9 mouse cellular contexts compared by ENCODE assay signal in genomic region chr7:126082286-126082741, GRCm38 (mm10). TPM values are rescaled to one million over a fixed set of nuclear protein-coding genes. Genes with fewer than 3 reads are reported as not detected.
DNase-seq lines count a peak whose midpoint lies in the region; ATAC-seq lines count a peak whose summit lies in the region.
"Had no signal": no experiment of that assay in that cellular context is flagged by ENCODE, and none has a peak within 500 bp of the region (broad histone marks: within the 10 kb centered on the region; RNA-seq: fewer than 3 reads in every experiment).

Gene Gsg1l (minus strand): TSS chr7:126082411.

- H3K27ac ChIP-seq in forebrain, embryonic 15.5 days (replicated peaks), result peak within 1 kb of the TSS; percentile 25; the same call in 1 of the 2 replicates
- H3K27ac ChIP-seq in intestine, embryonic 16.5 days (ENCODE audit: low read length), result no peak within 1 kb of the TSS
- no peak within 1 kb of the TSS for H3K27ac ChIP-seq in midbrain, embryonic 13.5 days
- H3K27ac ChIP-seq: macrophage had no signal

- H3K36me3 ChIP-seq in forebrain, embryonic 15.5 days, result no peaks in the 10 kb centered on the region
- H3K36me3 ChIP-seq in intestine, embryonic 16.5 days (ENCODE audit: control insufficient read depth, insufficient read depth, low read length), result no peaks in the 10 kb centered on the region
- H3K36me3 ChIP-seq in midbrain, embryonic 13.5 days, result no peaks in the 10 kb centered on the region

- H3K4me2 ChIP-seq in forebrain, embryonic 15.5 days (replicated peaks), result peak within 1 kb of the TSS; percentile 95
- H3K4me2 ChIP-seq in intestine, embryonic 16.5 days (ENCODE audit: low read depth, low read length), result peak within 1 kb of the TSS; percentile 96
- H3K4me2 ChIP-seq in midbrain, embryonic 13.5 days (replicated peaks), result peak within 1 kb of the TSS; percentile 95

- ATAC-seq in forebrain, embryonic 15.5 days (replicated peaks), result peak; percentile 53; the same call in 1 of the 2 replicates
- no peak for ATAC-seq in intestine, embryonic 16.5 days
- peak; percentile 59 for ATAC-seq in midbrain, embryonic 13.5 days
- ATAC-seq in megakaryocyte progenitor cell, adult 5-6 weeks (replicated peaks; ENCODE audit: poor library complexity), result no peak

- peaks cover 55% of the 10 kb centered on the region for H3K27me3 ChIP-seq in forebrain, embryonic 15.5 days
- peaks cover 36% of the 10 kb centered on the region for H3K27me3 ChIP-seq in intestine, embryonic 16.5 days (replicated peaks; ENCODE audit: control insufficient read depth, insufficient read depth, low read length)
- peaks cover 72% of the 10 kb centered on the region for H3K27me3 ChIP-seq in midbrain, embryonic 13.5 days

- peak within 1 kb of the TSS; percentile 60 for H3K9ac ChIP-seq in forebrain, embryonic 15.5 days (replicated peaks)
- peak within 1 kb of the TSS; percentile 44 for H3K9ac ChIP-seq in intestine, embryonic 16.5 days (ENCODE audit: low read depth, low read length)
- H3K9ac ChIP-seq in midbrain, embryonic 13.5 days (replicated peaks), result peak within 1 kb of the TSS; percentile 71

- H3K4me3 ChIP-seq in forebrain, embryonic 15.5 days, result peak within 1 kb of the TSS; percentile 59
- H3K4me3 ChIP-seq in intestine, embryonic 16.5 days (ENCODE audit: low read length), result peak within 1 kb of the TSS; percentile 55
- peak within 1 kb of the TSS; percentile 63 for H3K4me3 ChIP-seq in midbrain, embryonic 13.5 days (replicated peaks)

- peak in 1 of 2 experiments; percentile 44 for DNase-seq in layer of hippocampus, adult 18-20 months (ENCODE audit: low spot score in 2 of 2)
- no peak for DNase-seq in layer of hippocampus, adult 9-10 months (ENCODE audit: low spot score)
- no peak for DNase-seq in adrenal gland, postnatal 14 days
- no peak for DNase-seq in natural killer cell, adult 2 months (ENCODE audit: low spot score in 2 of 2)

- WGBS in forebrain, embryonic 15.5 days, result under 1% methylated on average over 49 of the region's 49 CpGs
- WGBS in intestine, embryonic 16.5 days, result 1% methylated on average over 43 of the region's 49 CpGs
- WGBS in midbrain, embryonic 13.5 days, result 1% methylated on average over 47 of the region's 49 CpGs

- peaks cover 50% of the 10 kb centered on the region for H3K4me1 ChIP-seq in forebrain, embryonic 15.5 days
- H3K4me1 ChIP-seq in intestine, embryonic 16.5 days (ENCODE audit: control insufficient read depth, insufficient read depth, low read length), result peaks cover 22% of the 10 kb centered on the region
- H3K4me1 ChIP-seq in midbrain, embryonic 13.5 days (replicated peaks), result peaks cover 55% of the 10 kb centered on the region

- H3K9me3 ChIP-seq in forebrain, embryonic 15.5 days, result no peaks in the 10 kb centered on the region
- no peaks in the 10 kb centered on the region for H3K9me3 ChIP-seq in intestine, embryonic 16.5 days (ENCODE audit: control insufficient read depth, low read length)
- H3K9me3 ChIP-seq in midbrain, embryonic 13.5 days, result no peaks in the 10 kb centered on the region

RNA-seq across cellular contexts. Expression of gene Gsg1l, which starts in this region (rescaled TPM):
- 10 to 100 TPM; 18.6 to 19.5 TPM for total RNA-seq in layer of hippocampus, adult 18-20 months (2021)
- 12.1 and 16.9 TPM in 2 replicates for total RNA-seq in adrenal gland, postnatal 14 days (2021)
- polyA plus RNA-seq in forebrain, embryonic 15.5 days (2015; fragmentation: Nextera tagmentation; extraction: Ambion mirVana), result 5.1 and 5.4 TPM in 2 replicates
- polyA plus RNA-seq in intestine, embryonic 16.5 days (2015; fragmentation: Nextera tagmentation; extraction: Ambion mirVana), result 0.48 and 0.69 TPM in 2 replicates
- polyA plus RNA-seq in midbrain, embryonic 13.5 days (2015; fragmentation: Nextera tagmentation; extraction: Ambion mirVana), result 5.0 and 6.8 TPM in 2 replicates
- not detected in 2 replicates for total RNA-seq in megakaryocyte progenitor cell, adult 5-6 weeks (2015)
- not detected in 2 replicates for total RNA-seq in megakaryocyte progenitor cell, adult 5-6 weeks (2017)

Comparison
In these comparisons a context has a peak if more than half of its experiments do, and no peak if none do; other contexts are left out.
1. RNA of gene Gsg1l (total RNA-seq): 18.6 to 19.5 TPM in layer of hippocampus, adult 18-20 months and 12.1 to 16.9 TPM in adrenal gland, postnatal 14 days; not detected in megakaryocyte progenitor cell, adult 5-6 weeks; every median in the first group is over 10 times any median in the second.
2. ATAC-seq: peak in forebrain, embryonic 15.5 days (single experiment) and midbrain, embryonic 13.5 days (single experiment); none in intestine, embryonic 16.5 days (single experiment) and megakaryocyte progenitor cell, adult 5-6 weeks (single experiment).
3. Peak in every context shown above with its lines, with median percentiles within 50 percentile points of each other: H3K4me2 ChIP-seq, H3K4me3 ChIP-seq and H3K9ac ChIP-seq.